Mouse (Mus musculus): ENCODE results near the gene BC005624. TPM values are rescaled to one million over a fixed set of nuclear protein-coding genes. Genes with fewer than 3 reads are reported as not detected.

BC005624 gene
- polyA plus RNA-seq, 1 experiment from 2014 or later = 63.3 TPM

Other genes with a start within 250 kb of the BC005624 start
- gene 1700001O22Rik, start 178.5 kb downstream of the BC005624 start, polyA plus RNA-seq (2016; fragmentation: Nextera tagmentation; extraction: Ambion mirVana) = 3.5 and 4.0 TPM in 2 replicates
- 126 and 127 TPM in 2 replicates for gene Ntmt1, start 174.4 kb downstream of the BC005624 start, polyA plus RNA-seq (2016; fragmentation: Nextera tagmentation; extraction: Ambion mirVana)
- 43.9 and 45.8 TPM in 2 replicates for gene Asb6, start 151.9 kb downstream of the BC005624 start, polyA plus RNA-seq (2016; fragmentation: Nextera tagmentation; extraction: Ambion mirVana)
- 22.3 and 29.5 TPM in 2 replicates for gene Prrx2, start 147.2 kb downstream of the BC005624 start, polyA plus RNA-seq (2016; fragmentation: Nextera tagmentation; extraction: Ambion mirVana)
- 5.8 and 9.7 TPM in 2 replicates for gene Ptges, start 52.3 kb downstream of the BC005624 start, polyA plus RNA-seq (2016; fragmentation: Nextera tagmentation; extraction: Ambion mirVana)
- gene Tor1b, start 29.2 kb downstream of the BC005624 start, polyA plus RNA-seq (2016; fragmentation: Nextera tagmentation; extraction: Ambion mirVana) = 21.9 and 22.4 TPM in 2 replicates
- gene Tor1a, start 14.3 kb downstream of the BC005624 start, polyA plus RNA-seq (2016; fragmentation: Nextera tagmentation; extraction: Ambion mirVana) = 90.6 and 94.5 TPM in 2 replicates
- 19.8 and 27.6 TPM in 2 replicates for gene Usp20, start 78 bp upstream of the BC005624 start, polyA plus RNA-seq (2016; fragmentation: Nextera tagmentation; extraction: Ambion mirVana)
- 11.8 and 14.3 TPM in 2 replicates for gene Fnbp1, start 159.8 kb upstream of the BC005624 start, polyA plus RNA-seq (2016; fragmentation: Nextera tagmentation; extraction: Ambion mirVana)
- gene Gpr107, start 170.1 kb upstream of the BC005624 start, polyA plus RNA-seq (2016; fragmentation: Nextera tagmentation; extraction: Ambion mirVana) = 33.8 and 39.0 TPM in 2 replicates